Mouse (Mus musculus) heart, embryonic 11.5 days (tissue): ENCODE data around the gene Mdm4. TPM values are rescaled to one million over a fixed set of nuclear protein-coding genes. Genes with fewer than 3 reads are reported as not detected.

Source experiments
- ATAC-seq: fragments of 200-750 bp; cut with Nextera tagmentation; replicated peaks from 2 replicates; pipeline ENCODE4 v1.8.0; 2017; ENCODE audit warnings: moderate library complexity; ENCODE audit not compliant: insufficient number of reproducible peaks, low FRiP score, low TSS enrichment
- H3K27ac ChIP-seq: fragments of 300-500 bp; sonication (generic); 2 replicates; pipeline ENCODE4 v1.5.1; 2014; ENCODE audit warnings: mild to moderate bottlenecking, low read depth, low read length
- H3K27me3 ChIP-seq: fragments of 300-500 bp; sonication (generic); 2 replicates; pipeline ENCODE4 v1.6.1; 2014; ENCODE audit warnings: mild to moderate bottlenecking, low read length, mixed read lengths; ENCODE audit not compliant: control insufficient read depth, insufficient read depth
- H3K36me3 ChIP-seq: fragments of 300-500 bp; sonication (generic); 2 replicates; pipeline ENCODE4 v1.6.1; 2014; ENCODE audit warnings: mild to moderate bottlenecking, low read length, moderate library complexity, mixed read lengths; ENCODE audit not compliant: control insufficient read depth, insufficient read depth
- H3K4me1 ChIP-seq: fragments of 300-500 bp; sonication (generic); 2 replicates; pipeline ENCODE4 v1.6.1; 2014; ENCODE audit warnings: low read length; ENCODE audit not compliant: control insufficient read depth, insufficient read depth
- H3K4me2 ChIP-seq: fragments of 300-500 bp; sonication (generic); 2 replicates; pipeline ENCODE4 v1.6.1; 2014; ENCODE audit warnings: mild to moderate bottlenecking, moderate library complexity
- H3K4me3 ChIP-seq: fragments of 300-500 bp; sonication (generic); 2 replicates; pipeline ENCODE4 v1.5.1; 2014; ENCODE audit warnings: low read depth, low read length
- H3K9ac ChIP-seq: fragments of 300-500 bp; sonication (generic); 2 replicates; pipeline ENCODE4 v1.6.1; 2014; ENCODE audit warnings: mild to moderate bottlenecking, low read depth, low read length, moderate library complexity
- H3K9me3 ChIP-seq: fragments of 300-500 bp; sonication (generic); replicated peaks from 2 replicates; pipeline ENCODE4 v1.6.1; 2016; ENCODE audit warnings: low read length; ENCODE audit not compliant: control insufficient read depth
- WGBS: fragments of 180-500 bp; shearing (Covaris S2); extraction: QIAGEN DNeasy Blood & Tissue Kit; methylation state at CpG from one replicate; pipeline ENCODE4 v1.1.7; 2014; ENCODE audit not compliant: insufficient replicate concordance; 5-methylcytosine and 5-hydroxymethylcytosine counted together
- polyA plus RNA-seq: library from polyadenylated mRNA; unstranded; fragments of >200 nt; fragmentation: Nextera tagmentation; extraction: Ambion mirVana; gene quantifications from 2 replicates; pipeline ENCODE4 v1.2.1, GENCODE M21; 2014

Mdm4 gene
- polyA plus RNA-seq: 34.4 and 41.2 TPM in 2 replicates

GRCm38 (mm10) chr1:133030461-133030860 lies at the start of gene Mdm4:
Gene Mdm4, minus strand, starts transcription at chr1:133030561.
- ATAC-seq: no peak
- 84% methylated on average over 5 of the region's 5 CpGs for WGBS

GRCm38 (mm10) chr1:133080079-133080561 lies 49.8 kb upstream of the Mdm4 start:
- no peak for ATAC-seq

More at GRCm38 (mm10) chr1:133030461-133030860, at the start of gene Mdm4:
- Histone ChIP-seq H3K27me3 (no peaks in the 10 kb centered on the region), H3K9ac (no peak within 1 kb of the TSS), H3K9me3 (no peaks in the 10 kb centered on the region), H3K4me2 (no peak within 1 kb of the TSS), H3K4me1 (no peaks in the 10 kb centered on the region), H3K4me3 (no peak within 1 kb of the TSS), H3K27ac (no peak within 1 kb of the TSS), H3K36me3 (no peaks in the 10 kb centered on the region)

GRCm38 (mm10) chr1:133079509-133079908 lies 49.1 kb upstream of the Mdm4 start:
- no peak overlapping the region for H3K9ac ChIP-seq
- H3K27ac ChIP-seq: no peak overlapping the region
- WGBS: 81% methylated on average over 7 of the region's 7 CpGs
- no peak overlapping the region for H3K4me2 ChIP-seq
- H3K4me1 ChIP-seq: peaks cover 21% of the 10 kb centered on the region
- H3K27me3 ChIP-seq: no peaks in the 10 kb centered on the region
- H3K36me3 ChIP-seq: peaks cover 2% of the 10 kb centered on the region
- no peaks in the 10 kb centered on the region for H3K9me3 ChIP-seq
- no peak overlapping the region for H3K4me3 ChIP-seq
- no peak for ATAC-seq

More at GRCm38 (mm10) chr1:133080079-133080561, 49.8 kb upstream of the Mdm4 start:
- no peaks in the 10 kb centered on the region for H3K27me3 ChIP-seq
- H3K9me3 ChIP-seq: no peaks in the 10 kb centered on the region
- peaks cover 2% of the 10 kb centered on the region; the same call in 1 of the 2 replicates for H3K36me3 ChIP-seq
- no peak overlapping the region for H3K4me2 ChIP-seq
- no peak overlapping the region for H3K4me3 ChIP-seq
- H3K4me1 ChIP-seq: peaks cover 25% of the 10 kb centered on the region
- no peak overlapping the region for H3K27ac ChIP-seq
- 48% methylated on average over 9 of the region's 9 CpGs for WGBS
- no peak overlapping the region for H3K9ac ChIP-seq

- H3K4me1 ChIP-seq: peaks cover 14% of the 10 kb centered on the region
- H3K9ac ChIP-seq: no peak overlapping the region
- 85% methylated on average over 1 of the region's 1 CpGs for WGBS
- H3K36me3 ChIP-seq: peaks cover 2% of the 10 kb centered on the region
- ATAC-seq: no peak
- H3K4me2 ChIP-seq: no peak overlapping the region
- H3K9me3 ChIP-seq: no peaks in the 10 kb centered on the region
- H3K4me3 ChIP-seq: no peak overlapping the region
- H3K27ac ChIP-seq: no peak overlapping the region
- H3K27me3 ChIP-seq: no peaks in the 10 kb centered on the region
Measured at GRCm38 (mm10) chr1:133078338-133078727, 48.0 kb upstream of the Mdm4 start.

- Histone ChIP-seq H3K27ac (no peak overlapping the region; the same call in 1 of the 2 replicates), H3K36me3 (peaks cover 2% of the 10 kb centered on the region), H3K4me1 (peaks cover 20% of the 10 kb centered on the region), H3K4me3 (no peak overlapping the region), H3K27me3 (no peaks in the 10 kb centered on the region), H3K9ac (no peak overlapping the region), H3K9me3 (no peaks in the 10 kb centered on the region), H3K4me2 (no peak overlapping the region)
- 43% methylated on average over 11 of the region's 12 CpGs for WGBS
- ATAC-seq: no peak
Measured at GRCm38 (mm10) chr1:133077606-133078337, 47.4 kb upstream of the Mdm4 start.

- H3K27me3 ChIP-seq: no peaks in the 10 kb centered on the region
- no peak for ATAC-seq
- no peaks in the 10 kb centered on the region for H3K9me3 ChIP-seq
- H3K4me1 ChIP-seq: peaks cover 29% of the 10 kb centered on the region
- 44% methylated on average over 20 of the region's 20 CpGs for WGBS
- H3K4me3 ChIP-seq: no peak overlapping the region
- no peak overlapping the region for H3K4me2 ChIP-seq
- no peak overlapping the region for H3K9ac ChIP-seq
- peak overlapping the region; percentile 70 for H3K27ac ChIP-seq
- peaks cover 2% of the 10 kb centered on the region for H3K36me3 ChIP-seq
Measured at GRCm38 (mm10) chr1:133076681-133077514, 46.5 kb upstream of the Mdm4 start.

- H3K36me3 ChIP-seq: peaks cover 2% of the 10 kb centered on the region
- no peak overlapping the region for H3K4me2 ChIP-seq
- H3K27me3 ChIP-seq: no peaks in the 10 kb centered on the region
- WGBS: 54% methylated on average over 6 of the region's 6 CpGs
- ATAC-seq: no peak
- H3K27ac ChIP-seq: peak overlapping the region; percentile 70; the same call in 1 of the 2 replicates
- no peak overlapping the region for H3K9ac ChIP-seq
- peaks cover 39% of the 10 kb centered on the region for H3K4me1 ChIP-seq
- H3K9me3 ChIP-seq: no peaks in the 10 kb centered on the region
- H3K4me3 ChIP-seq: no peak overlapping the region
Measured at GRCm38 (mm10) chr1:133075651-133076400, 45.5 kb upstream of the Mdm4 start.

GRCm38 (mm10) chr1:133074541-133074940 lies 44.2 kb upstream of the Mdm4 start:
- Histone ChIP-seq H3K36me3 (peaks cover 2% of the 10 kb centered on the region), H3K27me3 (no peaks in the 10 kb centered on the region), H3K9me3 (no peaks in the 10 kb centered on the region), H3K27ac (peak overlapping the region; percentile 81), H3K4me3 (no peak overlapping the region), H3K4me1 (peaks cover 47% of the 10 kb centered on the region), H3K9ac (no peak overlapping the region), H3K4me2 (no peak overlapping the region)
- WGBS: 85% methylated on average over 13 of the region's 13 CpGs
- no peak for ATAC-seq
